Mouse (Mus musculus) forebrain, embryonic 13.5 days (tissue): ENCODE results near the gene Rnf213. TPM values are rescaled to one million over a fixed set of nuclear protein-coding genes. Genes with fewer than 3 reads are reported as not detected.

Experiments used
- ATAC-seq: fragments of 200-750 bp; cut with Nextera tagmentation; 2 replicates; pipeline ENCODE4 v1.8.0; 2017
- H3K27ac ChIP-seq: fragments of 300-500 bp; sonication (generic); 2 replicates; pipeline ENCODE4 v1.5.1; 2015; ENCODE audit warnings: inconsistent platforms, mild to moderate bottlenecking, moderate library complexity
- H3K27me3 ChIP-seq: fragments of 300-500 bp; sonication (generic); 2 replicates; pipeline ENCODE4 v1.6.1; 2015; ENCODE audit warnings: mild to moderate bottlenecking, inconsistent platforms
- H3K36me3 ChIP-seq: fragments of 300-500 bp; sonication (generic); 2 replicates; pipeline ENCODE4 v1.6.1; 2015; ENCODE audit warnings: mild to moderate bottlenecking, inconsistent platforms; ENCODE audit not compliant: poor library complexity, severe bottlenecking
- H3K4me1 ChIP-seq: fragments of 300-500 bp; sonication (generic); 2 replicates; pipeline ENCODE4 v1.6.1; 2015; ENCODE audit warnings: inconsistent platforms
- H3K4me2 ChIP-seq: fragments of 300-500 bp; sonication (generic); 2 replicates; pipeline ENCODE4 v1.6.1; 2015; ENCODE audit warnings: inconsistent platforms, mild to moderate bottlenecking, moderate library complexity
- H3K4me3 ChIP-seq: fragments of 300-500 bp; sonication (generic); 2 replicates; pipeline ENCODE4 v1.5.1; 2015; ENCODE audit warnings: mild to moderate bottlenecking, inconsistent platforms
- H3K9ac ChIP-seq: fragments of 300-500 bp; sonication (generic); 2 replicates; pipeline ENCODE4 v1.6.1; 2015; ENCODE audit warnings: mild to moderate bottlenecking, inconsistent platforms
- H3K9me3 ChIP-seq: fragments of 300-500 bp; sonication (generic); replicated peaks from 2 replicates; pipeline ENCODE4 v1.6.1; 2016; ENCODE audit warnings: inconsistent platforms
- WGBS: fragments of 180-500 bp; shearing (Covaris S2); methylation state at CpG from one replicate; pipeline ENCODE4 v1.1.7; 2015; 5-methylcytosine and 5-hydroxymethylcytosine counted together
- polyA plus RNA-seq: library from polyadenylated mRNA; unstranded; fragments of >200 nt; fragmentation: Nextera tagmentation; extraction: Ambion mirVana; gene quantifications from 2 replicates; pipeline ENCODE4 v1.2.1, GENCODE M21; 2015

Rnf213 gene
- polyA plus RNA-seq, 1 experiment from 2014 or later, result 0.83 TPM

DNA sequence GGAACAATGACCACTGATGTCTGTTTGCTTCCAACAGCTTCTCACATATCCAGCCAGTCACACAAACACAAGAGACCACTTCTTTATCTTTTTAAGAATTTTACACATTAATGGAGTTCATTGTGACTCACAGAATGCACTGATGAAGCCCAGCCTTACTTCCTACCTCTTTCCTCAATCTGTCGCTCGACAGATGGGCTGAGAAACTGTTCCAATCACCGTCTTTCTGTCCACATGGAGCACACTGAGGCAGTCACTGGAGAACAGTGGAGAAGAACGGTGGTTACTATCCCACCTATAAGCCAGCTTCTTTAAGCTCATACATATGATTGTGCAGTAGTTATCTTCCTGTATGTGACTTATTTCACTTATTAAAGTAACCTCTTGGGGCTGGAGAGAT, 85.0 kb downstream of the Rnf213 start:
- no peak overlapping the region for H3K27ac ChIP-seq
- no peak for ATAC-seq
- H3K4me3 ChIP-seq, result no peak overlapping the region
- no peak overlapping the region for H3K4me2 ChIP-seq
- 87% methylated on average over 4 of the region's 4 CpGs for WGBS
- no peaks in the 10 kb centered on the region for H3K4me1 ChIP-seq
- no peaks in the 10 kb centered on the region for H3K36me3 ChIP-seq
- H3K9ac ChIP-seq, result no peak overlapping the region
- H3K9me3 ChIP-seq, result no peaks in the 10 kb centered on the region
- H3K27me3 ChIP-seq, result no peaks in the 10 kb centered on the region

DNA sequence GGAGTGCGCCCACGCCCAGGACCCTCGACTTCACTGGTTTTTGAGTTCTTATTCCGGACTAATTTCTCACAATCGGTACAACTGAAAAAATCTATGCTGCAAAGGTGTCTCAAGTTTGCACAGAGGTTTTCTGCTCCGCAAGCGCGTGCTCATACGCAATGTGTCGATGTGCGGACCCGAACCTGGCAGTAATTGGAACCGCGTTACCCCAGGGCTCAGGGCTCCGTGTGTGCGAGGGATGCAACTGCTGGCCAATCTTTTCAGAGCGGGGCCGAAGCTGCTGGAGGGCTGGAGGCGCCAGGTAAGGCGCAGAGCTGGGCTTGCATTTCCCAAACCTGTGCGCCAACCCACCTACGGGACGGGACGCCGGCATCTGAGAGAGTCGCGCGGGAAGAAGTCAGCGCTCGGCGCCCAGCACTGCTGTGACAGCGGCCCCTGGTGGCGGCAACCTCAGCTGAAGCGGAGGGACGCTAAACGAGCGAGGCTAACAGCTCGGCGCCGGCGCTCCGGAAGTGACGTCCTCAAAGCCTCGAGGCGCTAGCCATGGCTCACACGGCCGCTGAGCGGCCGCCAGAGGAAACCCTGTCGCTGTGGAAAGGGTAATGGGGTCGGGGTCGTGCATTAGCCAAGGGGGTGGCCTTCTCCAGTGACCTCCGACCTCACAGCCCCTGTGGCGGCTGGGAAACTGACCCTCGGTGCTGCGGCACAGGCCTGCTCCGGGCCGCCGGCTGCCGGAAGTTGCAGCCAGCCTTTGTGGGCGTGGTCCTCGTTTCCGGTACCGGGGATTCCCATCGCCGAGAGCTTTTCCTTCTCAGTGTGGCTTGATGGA, 98.2 kb downstream of the Rnf213 start, which contains the start of gene Endov:
TSS of gene Endov (plus strand) at position 487 of the 829 bp plus-strand sequence.
- Histone ChIP-seq H3K9ac (peak within 1 kb of the TSS; percentile 92), H3K27ac (peak within 1 kb of the TSS; percentile 94), H3K4me1 (peaks cover 19% of the 10 kb centered on the region), H3K27me3 (no peaks in the 10 kb centered on the region), H3K9me3 (no peaks in the 10 kb centered on the region), H3K36me3 (peaks cover 28% of the 10 kb centered on the region; the same call in 1 of the 2 replicates), H3K4me2 (peak within 1 kb of the TSS; percentile 82), H3K4me3 (peak within 1 kb of the TSS; percentile 85)
- 1% methylated on average over 66 of the region's 66 CpGs for WGBS
- ATAC-seq, result peak; percentile 98

DNA sequence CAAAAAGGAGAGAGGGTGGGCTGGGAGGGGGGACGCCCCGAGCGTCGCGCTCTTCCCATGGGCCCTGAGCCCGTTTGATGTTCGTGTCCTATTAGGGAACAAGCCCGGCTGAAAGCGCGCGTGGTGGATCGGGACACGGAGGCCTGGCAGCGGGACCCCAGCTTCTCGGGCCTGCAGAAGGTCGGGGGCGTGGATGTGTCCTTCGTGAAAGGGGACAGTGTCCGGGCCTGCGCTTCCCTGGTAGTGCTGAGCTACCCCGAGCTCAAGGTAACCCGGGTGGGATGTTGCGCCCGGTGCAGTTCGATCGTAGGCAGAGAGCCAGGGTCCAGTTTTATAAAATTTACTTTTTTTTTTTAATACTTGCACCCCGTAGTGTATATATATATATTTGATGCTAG, 98.8 kb downstream of the Rnf213 start:
- H3K4me1 ChIP-seq, result peaks cover 19% of the 10 kb centered on the region
- peak overlapping the region; percentile 92 for H3K9ac ChIP-seq
- no peaks in the 10 kb centered on the region for H3K27me3 ChIP-seq
- peak overlapping the region; percentile 82 for H3K4me2 ChIP-seq
- H3K4me3 ChIP-seq, result peak overlapping the region; percentile 85
- peak overlapping the region; percentile 94 for H3K27ac ChIP-seq
- no peaks in the 10 kb centered on the region for H3K9me3 ChIP-seq
- WGBS, result 6% methylated on average over 27 of the region's 27 CpGs
- ATAC-seq, result no peak; the same call in 1 of the 2 replicates
- H3K36me3 ChIP-seq, result peaks cover 33% of the 10 kb centered on the region

DNA sequence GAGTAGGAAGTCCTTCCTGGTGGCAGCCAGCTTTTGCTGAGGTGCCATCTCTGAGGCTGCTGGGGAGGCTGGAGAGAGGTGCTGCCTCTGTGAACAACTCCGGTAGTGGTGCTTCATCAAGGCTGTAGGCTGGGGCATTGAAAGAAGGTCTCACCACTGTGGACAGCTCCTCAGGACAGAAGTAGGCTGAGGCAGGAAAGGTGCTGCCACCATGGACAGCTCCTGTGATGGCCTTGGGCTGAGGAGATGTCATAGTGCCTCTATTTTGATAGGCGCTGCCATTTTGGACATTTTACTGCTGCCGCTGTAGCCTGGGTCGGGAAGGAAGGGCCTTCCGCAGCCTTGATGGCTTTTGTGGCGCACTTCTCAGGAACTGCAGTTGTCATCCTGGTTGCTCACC, 99.9 kb downstream of the Rnf213 start:
- Histone ChIP-seq H3K4me1 (peaks cover 23% of the 10 kb centered on the region), H3K27me3 (no peaks in the 10 kb centered on the region), H3K36me3 (peaks cover 30% of the 10 kb centered on the region), H3K9ac (0 out of 2 replicates have a peak overlapping the region, but pooled peaks have one; percentile 92), H3K4me3 (peak overlapping the region; percentile 85), H3K27ac (no peak overlapping the region), H3K9me3 (no peaks in the 10 kb centered on the region), H3K4me2 (peak overlapping the region; percentile 82)
- ATAC-seq, result no peak
- 96% methylated on average over 6 of the region's 6 CpGs for WGBS

DNA sequence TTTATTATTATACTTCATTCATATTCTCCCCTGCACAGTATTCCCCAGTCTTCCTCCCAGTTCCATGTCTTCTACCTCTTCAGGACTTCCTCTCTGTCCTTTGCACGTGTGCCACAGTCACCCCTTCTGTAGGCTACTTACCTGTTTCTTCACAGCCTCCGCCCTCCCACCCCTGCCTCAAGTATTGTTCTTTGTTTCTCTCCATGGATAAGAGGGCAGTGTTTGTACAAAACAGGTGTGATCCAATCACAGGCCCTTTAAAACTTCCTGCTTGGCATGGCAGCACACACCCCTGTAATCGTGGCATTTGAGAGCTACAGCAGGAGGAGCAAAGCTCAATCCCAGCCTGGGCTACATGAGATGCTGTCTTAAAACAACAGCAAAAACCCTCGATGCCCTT, 100.6 kb downstream of the Rnf213 start:
- no peak overlapping the region for H3K27ac ChIP-seq
- H3K9ac ChIP-seq, result no peak overlapping the region
- 81% methylated on average over 4 of the region's 4 CpGs for WGBS
- peaks cover 23% of the 10 kb centered on the region for H3K4me1 ChIP-seq
- no peaks in the 10 kb centered on the region for H3K27me3 ChIP-seq
- ATAC-seq, result no peak
- H3K9me3 ChIP-seq, result no peaks in the 10 kb centered on the region
- H3K4me3 ChIP-seq, result no peak overlapping the region
- H3K4me2 ChIP-seq, result no peak overlapping the region
- peaks cover 30% of the 10 kb centered on the region for H3K36me3 ChIP-seq

DNA sequence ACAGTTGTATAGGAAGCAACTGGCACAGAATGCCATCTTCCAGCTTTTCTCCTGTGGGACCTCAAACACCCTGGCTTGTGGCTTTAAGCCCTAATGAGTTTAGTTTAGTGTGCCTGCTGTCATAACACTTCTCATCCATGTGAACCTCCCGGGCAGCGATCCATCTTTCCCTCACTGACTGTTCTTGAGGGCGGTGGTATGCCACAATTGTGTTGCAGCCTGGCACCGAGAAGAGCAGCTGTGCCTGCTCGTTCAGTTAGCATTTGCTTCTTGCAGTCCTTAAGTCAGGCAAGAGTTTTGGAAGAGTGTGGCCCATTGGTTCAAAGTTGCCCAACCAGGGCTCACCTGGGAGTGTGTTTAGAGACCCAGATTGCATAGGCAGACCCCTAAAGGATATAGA, 103.2 kb downstream of the Rnf213 start:
- Histone ChIP-seq H3K27me3 (no peaks in the 10 kb centered on the region), H3K9me3 (no peaks in the 10 kb centered on the region), H3K4me3 (no peak overlapping the region), H3K4me1 (peaks cover 18% of the 10 kb centered on the region), H3K9ac (no peak overlapping the region), H3K4me2 (no peak overlapping the region), H3K36me3 (peaks cover 54% of the 10 kb centered on the region), H3K27ac (no peak overlapping the region)
- no peak for ATAC-seq
- 85% methylated on average over 5 of the region's 5 CpGs for WGBS

DNA sequence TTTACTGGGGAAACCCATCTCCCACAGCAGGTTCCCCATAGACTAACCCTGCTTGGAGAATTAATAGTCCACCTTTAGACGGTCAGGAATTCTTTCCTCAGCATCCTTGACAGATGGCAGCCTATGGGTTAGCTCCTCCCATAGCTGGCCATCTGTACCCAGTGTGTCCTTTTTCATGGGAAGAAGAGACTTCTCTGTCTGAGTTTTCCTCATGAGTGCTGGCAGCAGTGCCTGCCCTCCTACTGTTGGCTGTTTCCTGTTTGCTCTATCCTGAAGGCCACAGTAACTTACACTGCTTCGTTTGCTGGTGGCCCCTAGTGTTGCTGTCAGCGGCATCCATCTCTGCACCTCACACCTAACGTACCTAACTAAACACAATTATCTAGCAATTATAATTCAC, 104.6 kb downstream of the Rnf213 start:
- Histone ChIP-seq H3K27ac (no peak overlapping the region), H3K36me3 (peaks cover 67% of the 10 kb centered on the region), H3K9ac (no peak overlapping the region), H3K9me3 (no peaks in the 10 kb centered on the region), H3K4me1 (peaks cover 12% of the 10 kb centered on the region), H3K4me2 (no peak overlapping the region), H3K27me3 (no peaks in the 10 kb centered on the region), H3K4me3 (no peak overlapping the region)
- WGBS, result 78% methylated on average over 4 of the region's 4 CpGs
- no peak for ATAC-seq

DNA sequence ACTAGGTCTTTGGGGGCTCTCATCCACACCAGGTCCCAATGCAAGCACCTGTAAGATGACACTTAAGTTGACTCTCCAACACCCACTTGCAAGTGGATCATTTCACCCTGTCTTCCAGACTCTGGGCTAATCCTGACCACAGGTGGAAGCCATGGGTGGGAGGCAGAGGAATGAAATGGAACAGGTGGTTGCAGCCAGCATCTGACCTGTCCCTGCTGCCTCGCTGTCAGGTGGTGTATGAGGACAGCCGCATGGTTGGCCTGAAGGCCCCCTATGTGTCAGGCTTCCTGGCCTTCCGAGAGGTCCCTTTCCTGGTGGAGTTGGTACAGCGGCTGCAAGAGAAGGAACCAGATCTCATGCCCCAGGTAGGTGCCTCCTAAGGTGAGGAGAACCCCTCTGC, 106.4 kb downstream of the Rnf213 start:
- no peak overlapping the region for H3K4me2 ChIP-seq
- H3K27ac ChIP-seq, result no peak overlapping the region
- ATAC-seq, result no peak
- H3K4me3 ChIP-seq, result no peak overlapping the region
- H3K27me3 ChIP-seq, result no peaks in the 10 kb centered on the region
- peaks cover 71% of the 10 kb centered on the region for H3K36me3 ChIP-seq
- H3K9me3 ChIP-seq, result no peaks in the 10 kb centered on the region
- H3K9ac ChIP-seq, result no peak overlapping the region
- H3K4me1 ChIP-seq, result 0 out of 2 replicates have a peak, but pooled peaks cover 4% of the 10 kb centered on the region
- 96% methylated on average over 4 of the region's 4 CpGs for WGBS

DNA sequence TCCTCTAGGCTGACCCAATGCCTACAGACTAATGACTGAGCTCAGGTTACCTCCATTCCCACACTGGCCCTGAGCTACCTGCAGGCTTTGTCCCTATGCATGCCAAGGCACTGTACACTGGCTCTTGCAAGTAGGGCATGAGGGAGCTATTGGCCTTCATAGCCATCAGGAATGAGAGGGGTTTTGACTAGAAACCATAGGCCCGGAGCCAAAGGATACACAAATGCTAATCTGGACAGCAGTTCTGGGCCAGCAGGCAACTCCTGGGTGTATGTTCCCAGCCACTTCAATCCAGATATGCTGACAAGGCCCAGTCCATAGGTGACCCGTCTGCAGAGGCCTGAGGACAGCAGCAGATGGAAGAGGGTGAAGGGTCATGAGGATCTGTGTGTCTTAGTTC, 107.1 kb downstream of the Rnf213 start:
- H3K4me1 ChIP-seq, result 0 out of 2 replicates have a peak, but pooled peaks cover 4% of the 10 kb centered on the region
- 85% methylated on average over 2 of the region's 2 CpGs for WGBS
- H3K4me3 ChIP-seq, result no peak overlapping the region
- no peak overlapping the region for H3K4me2 ChIP-seq
- ATAC-seq, result no peak
- H3K9me3 ChIP-seq, result no peaks in the 10 kb centered on the region
- peaks cover 72% of the 10 kb centered on the region for H3K36me3 ChIP-seq
- H3K27ac ChIP-seq, result no peak overlapping the region
- H3K9ac ChIP-seq, result no peak overlapping the region
- no peaks in the 10 kb centered on the region for H3K27me3 ChIP-seq

DNA sequence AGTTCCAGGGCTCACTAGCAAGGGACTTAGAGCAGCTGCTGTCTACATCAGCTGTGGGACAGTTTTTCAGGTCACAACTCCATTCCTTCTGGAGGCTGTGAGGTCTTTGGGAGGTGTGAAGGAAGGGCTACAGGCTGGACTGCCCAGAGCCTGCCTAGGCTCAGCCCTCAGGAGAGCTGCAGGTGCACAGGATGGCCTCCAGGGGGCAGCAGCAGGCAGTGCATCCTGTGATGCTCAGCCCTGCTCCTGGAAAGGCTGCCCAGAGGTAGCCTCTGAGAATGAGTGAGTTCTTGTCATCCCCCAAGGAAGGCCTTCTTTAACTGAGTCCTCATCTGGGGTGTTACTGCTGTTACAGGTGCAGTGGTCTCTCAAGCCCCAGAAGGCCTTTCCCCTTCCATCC, 110.8 kb downstream of the Rnf213 start:
- Histone ChIP-seq H3K4me1 (peaks cover 10% of the 10 kb centered on the region), H3K4me2 (no peak overlapping the region), H3K9me3 (no peaks in the 10 kb centered on the region), H3K4me3 (no peak overlapping the region), H3K36me3 (peaks cover 87% of the 10 kb centered on the region), H3K27ac (no peak overlapping the region), H3K27me3 (no peaks in the 10 kb centered on the region), H3K9ac (no peak overlapping the region)
- ATAC-seq, result peak; percentile 80

DNA sequence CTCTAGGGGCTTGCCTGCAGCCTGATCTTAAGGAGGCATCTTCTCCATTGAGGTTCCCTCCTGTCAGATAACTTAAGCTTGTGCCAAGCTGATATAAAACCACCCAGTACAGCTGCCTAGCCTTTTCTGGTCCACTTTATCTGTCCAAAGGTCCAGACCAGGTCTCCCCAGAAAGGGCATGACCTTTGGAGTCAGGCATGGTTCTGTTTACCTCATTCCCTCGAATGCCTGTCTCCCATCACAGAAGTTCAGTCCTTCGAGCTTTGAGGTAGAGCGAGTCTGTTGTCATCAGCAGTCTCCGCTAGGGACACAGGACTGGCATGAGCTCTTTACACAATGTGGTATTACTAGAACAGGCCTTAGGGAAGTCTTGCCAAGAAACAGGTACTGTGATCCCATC, 113.5 kb downstream of the Rnf213 start:
- H3K4me2 ChIP-seq, result no peak overlapping the region
- peaks cover 67% of the 10 kb centered on the region for H3K36me3 ChIP-seq
- no peak overlapping the region for H3K27ac ChIP-seq
- H3K9ac ChIP-seq, result no peak overlapping the region
- 93% methylated on average over 4 of the region's 4 CpGs for WGBS
- H3K4me3 ChIP-seq, result no peak overlapping the region
- ATAC-seq, result no peak
- H3K27me3 ChIP-seq, result no peaks in the 10 kb centered on the region
- peaks cover 29% of the 10 kb centered on the region for H3K4me1 ChIP-seq
- no peaks in the 10 kb centered on the region for H3K9me3 ChIP-seq

DNA sequence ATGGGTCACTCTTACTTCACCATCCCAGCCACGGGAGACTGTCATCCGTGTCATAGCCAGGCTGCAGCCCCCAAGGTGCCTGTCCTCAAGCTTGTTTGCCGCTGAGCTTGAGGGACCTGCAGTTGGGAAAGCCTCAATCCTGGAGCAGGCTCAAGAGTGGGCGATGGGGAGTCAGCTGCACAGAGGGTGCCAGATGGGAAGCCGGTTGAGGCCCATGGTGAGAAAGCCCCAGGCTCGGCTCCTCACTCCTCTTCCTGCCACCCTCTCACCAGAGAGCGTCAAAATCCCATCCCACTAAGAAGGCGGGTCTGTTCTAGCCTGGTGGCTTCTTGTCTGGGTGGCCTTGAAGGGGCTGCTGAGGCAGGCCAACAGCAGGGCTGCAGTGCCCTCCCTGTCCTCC, 114.9 kb downstream of the Rnf213 start:
- Histone ChIP-seq H3K27ac (no peak overlapping the region; the same call in 1 of the 2 replicates), H3K36me3 (peaks cover 53% of the 10 kb centered on the region), H3K9me3 (no peaks in the 10 kb centered on the region), H3K4me2 (no peak overlapping the region), H3K27me3 (no peaks in the 10 kb centered on the region), H3K4me1 (peaks cover 38% of the 10 kb centered on the region), H3K9ac (no peak overlapping the region), H3K4me3 (no peak overlapping the region)
- WGBS, result 92% methylated on average over 8 of the region's 8 CpGs
- no peak for ATAC-seq
